Mouse (Mus musculus) kidney, embryonic 15.5 days (tissue): ENCODE data around the gene Ifit1bl1. TPM values are rescaled to one million over a fixed set of nuclear protein-coding genes. Genes with fewer than 3 reads are reported as not detected.
"Not testable (repeated sequence)": the region's sequence is repeated elsewhere in the genome, so short reads cannot be mapped to it uniquely, and the experiment has no call there.

Experiments used
- ATAC-seq: fragments of 200-750 bp; cut with Nextera tagmentation; replicated peaks from 2 replicates; pipeline ENCODE4 v1.8.0; 2017; ENCODE audit warnings: moderate TSS enrichment; ENCODE audit not compliant: low FRiP score
- H3K27ac ChIP-seq: fragments of 300-500 bp; sonication (generic); 2 replicates; pipeline ENCODE4 v1.5.1; 2015; ENCODE audit warnings: mild to moderate bottlenecking, inconsistent platforms
- H3K27me3 ChIP-seq: fragments of 300-500 bp; sonication (generic); 2 replicates; pipeline ENCODE4 v1.6.1; 2015; ENCODE audit warnings: inconsistent platforms
- H3K36me3 ChIP-seq: fragments of 300-500 bp; sonication (generic); 2 replicates; pipeline ENCODE4 v1.6.1; 2015; ENCODE audit warnings: inconsistent platforms
- H3K4me1 ChIP-seq: fragments of 300-500 bp; sonication (generic); 2 replicates; pipeline ENCODE4 v1.6.1; 2015; ENCODE audit warnings: inconsistent platforms
- H3K4me2 ChIP-seq: fragments of 300-500 bp; sonication (generic); 2 replicates; pipeline ENCODE4 v1.6.1; 2015; ENCODE audit warnings: moderate library complexity, mild to moderate bottlenecking, inconsistent platforms
- H3K4me3 ChIP-seq: fragments of 300-500 bp; sonication (generic); replicated peaks from 2 replicates; pipeline ENCODE4 v1.5.1; 2015; ENCODE audit warnings: mild to moderate bottlenecking, inconsistent platforms
- H3K9ac ChIP-seq: fragments of 300-500 bp; sonication (generic); 2 replicates; pipeline ENCODE4 v1.6.1; 2015; ENCODE audit warnings: mild to moderate bottlenecking, inconsistent platforms
- H3K9me3 ChIP-seq: fragments of 300-500 bp; sonication (generic); replicated peaks from 2 replicates; pipeline ENCODE4 v1.6.1; 2016; ENCODE audit warnings: inconsistent platforms
- WGBS: fragments of 180-500 bp; shearing (Covaris S2); methylation state at CpG from one replicate; pipeline ENCODE4 v1.1.7; 2015; ENCODE audit warnings: mixed read lengths; 5-methylcytosine and 5-hydroxymethylcytosine counted together
- polyA plus RNA-seq: library from polyadenylated mRNA; unstranded; fragments of >200 nt; fragmentation: Nextera tagmentation; extraction: Ambion mirVana; gene quantifications from 2 replicates; pipeline ENCODE4 v1.2.1, GENCODE M21; 2015

Ifit1bl1 gene
- polyA plus RNA-seq = 0.13 and 0.36 TPM in 2 replicates

DNA sequence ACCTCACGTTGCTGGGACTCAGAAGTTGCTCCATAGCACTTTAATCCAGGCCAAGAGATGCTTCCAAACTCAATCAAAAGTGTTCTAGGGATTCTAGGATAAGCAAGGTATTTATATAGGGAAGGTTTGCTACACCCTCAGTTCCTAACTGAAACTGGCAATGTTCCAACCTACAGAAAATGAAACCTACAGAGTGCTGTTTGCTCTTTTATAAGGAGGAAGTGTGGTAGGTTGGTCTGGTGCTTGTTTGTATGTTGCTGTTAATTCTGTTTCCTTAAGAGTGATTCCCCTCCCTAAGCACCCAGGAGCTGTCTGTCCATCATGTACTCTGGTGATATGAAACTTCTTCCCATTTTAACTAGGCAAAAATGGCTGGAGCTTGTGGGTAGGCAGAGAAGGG, at the start of gene Ifit1bl1:
Gene Ifit1bl1 (minus strand): TSS at position 69 of the 400 bp plus-strand sequence.
- WGBS = 56% methylated on average over 1 of the region's 1 CpGs
- not testable (repeated sequence) for H3K27me3 ChIP-seq, H3K4me2 ChIP-seq, H3K36me3 ChIP-seq, H3K4me3 ChIP-seq, ATAC-seq, H3K4me1 ChIP-seq, H3K9ac ChIP-seq, H3K9me3 ChIP-seq, H3K27ac ChIP-seq

DNA sequence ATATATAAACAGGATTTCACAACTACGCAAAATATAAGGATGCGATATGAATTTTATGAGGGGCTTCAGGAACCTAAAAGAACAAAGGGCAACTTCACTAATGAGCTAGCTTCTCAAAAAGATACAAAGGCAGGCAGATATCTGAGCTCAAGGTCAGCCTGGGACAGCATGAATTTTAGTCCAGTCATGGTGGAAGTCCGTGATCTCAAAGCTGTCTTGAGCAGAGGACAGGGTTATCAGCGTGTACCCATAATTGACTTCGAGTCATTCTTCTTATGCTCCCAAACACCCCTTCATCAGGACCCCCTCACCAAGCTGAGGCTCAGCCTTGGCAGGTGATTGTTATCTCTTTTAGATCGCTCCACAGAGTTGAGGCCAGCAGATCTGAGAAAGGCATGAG, 49.2 kb upstream of the Ifit1bl1 start:
- H3K4me1 ChIP-seq = no peaks in the 10 kb centered on the region
- no peaks in the 10 kb centered on the region for H3K27me3 ChIP-seq
- 80% methylated on average over 6 of the region's 6 CpGs for WGBS
- H3K36me3 ChIP-seq = no peaks in the 10 kb centered on the region
- H3K4me3 ChIP-seq = no peak overlapping the region
- no peak for ATAC-seq
- no peaks in the 10 kb centered on the region for H3K9me3 ChIP-seq
- H3K9ac ChIP-seq = no peak overlapping the region
- no peak overlapping the region for H3K27ac ChIP-seq
- H3K4me2 ChIP-seq = no peak overlapping the region

DNA sequence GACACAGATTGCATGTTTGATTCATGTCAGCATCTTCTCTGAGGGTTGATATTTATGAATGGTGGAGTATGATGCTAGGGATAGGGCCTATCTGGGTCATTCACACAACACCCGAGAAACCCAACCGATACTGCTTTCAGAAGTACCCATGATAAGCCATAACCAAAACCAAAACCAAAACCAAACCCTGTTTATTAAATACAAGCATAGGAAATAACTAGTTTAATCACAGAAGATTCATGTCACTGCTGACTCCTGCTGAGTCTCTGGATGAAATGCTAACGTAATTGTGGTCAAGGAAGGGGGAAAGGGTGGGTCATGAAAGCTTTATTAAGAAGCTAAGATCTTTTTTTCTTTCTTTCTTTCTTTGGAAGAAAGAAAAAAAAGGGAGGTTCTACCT, 48.5 kb upstream of the Ifit1bl1 start:
- H3K36me3 ChIP-seq = no peaks in the 10 kb centered on the region
- no peak overlapping the region for H3K4me3 ChIP-seq
- no peak for ATAC-seq
- 89% methylated on average over 3 of the region's 3 CpGs for WGBS
- H3K27me3 ChIP-seq = no peaks in the 10 kb centered on the region
- H3K4me2 ChIP-seq = no peak overlapping the region
- no peaks in the 10 kb centered on the region for H3K4me1 ChIP-seq
- H3K9me3 ChIP-seq = no peaks in the 10 kb centered on the region
- H3K9ac ChIP-seq = no peak overlapping the region
- H3K27ac ChIP-seq = no peak overlapping the region

DNA sequence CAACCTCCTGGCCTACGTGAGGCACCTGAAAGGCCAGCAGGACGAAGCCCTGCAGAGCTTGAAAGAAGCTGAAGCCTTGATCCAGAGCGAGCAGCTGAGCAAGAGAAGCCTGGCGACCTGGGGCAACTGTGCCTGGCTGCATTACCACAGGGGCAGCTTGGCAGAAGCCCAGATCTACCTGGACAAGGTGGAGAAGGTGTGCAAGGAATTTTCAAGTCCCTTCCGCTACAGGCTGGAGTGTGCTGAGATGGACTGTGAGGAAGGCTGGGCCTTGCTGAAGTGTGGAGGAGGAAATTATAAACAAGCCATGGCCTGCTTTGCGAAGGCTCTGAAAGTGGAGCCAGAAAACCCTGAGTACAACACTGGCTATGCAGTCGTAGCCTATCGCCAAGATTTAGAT, 45.9 kb upstream of the Ifit1bl1 start:
- 83% methylated on average over 8 of the region's 8 CpGs for WGBS

DNA sequence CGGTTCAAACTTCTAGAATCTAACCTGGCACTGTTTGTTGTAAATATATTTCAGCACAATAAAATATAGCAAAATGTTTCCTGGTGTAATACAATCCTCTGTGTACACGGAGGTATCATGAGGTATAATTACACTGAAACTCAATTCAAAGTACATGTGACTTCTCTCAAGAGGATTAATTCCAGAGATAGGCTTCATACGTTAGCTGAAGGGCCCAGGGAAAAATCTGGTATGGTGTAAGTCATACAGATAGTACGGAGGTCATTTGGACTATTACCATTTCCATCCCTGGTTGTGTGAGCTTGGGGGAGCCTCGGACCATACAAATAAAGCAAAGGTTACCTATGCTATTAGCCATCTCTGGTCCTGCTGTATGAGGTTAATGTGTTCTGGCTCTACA, 40.9 kb upstream of the Ifit1bl1 start:
- Histone ChIP-seq H3K9ac (no peak overlapping the region), H3K4me1 (no peaks in the 10 kb centered on the region), H3K4me3 (no peak overlapping the region), H3K36me3 (no peaks in the 10 kb centered on the region), H3K27me3 (no peaks in the 10 kb centered on the region), H3K27ac (no peak overlapping the region), H3K9me3 (no peaks in the 10 kb centered on the region), H3K4me2 (no peak overlapping the region)
- no peak for ATAC-seq
- 74% methylated on average over 5 of the region's 5 CpGs for WGBS

More for the DNA sequence above, 45.9 kb upstream of the Ifit1bl1 start:
- ATAC-seq, H3K27me3 ChIP-seq, H3K4me2 ChIP-seq, H3K9me3 ChIP-seq, H3K36me3 ChIP-seq, H3K4me3 ChIP-seq, H3K9ac ChIP-seq, H3K4me1 ChIP-seq, H3K27ac ChIP-seq: not testable (repeated sequence)

DNA sequence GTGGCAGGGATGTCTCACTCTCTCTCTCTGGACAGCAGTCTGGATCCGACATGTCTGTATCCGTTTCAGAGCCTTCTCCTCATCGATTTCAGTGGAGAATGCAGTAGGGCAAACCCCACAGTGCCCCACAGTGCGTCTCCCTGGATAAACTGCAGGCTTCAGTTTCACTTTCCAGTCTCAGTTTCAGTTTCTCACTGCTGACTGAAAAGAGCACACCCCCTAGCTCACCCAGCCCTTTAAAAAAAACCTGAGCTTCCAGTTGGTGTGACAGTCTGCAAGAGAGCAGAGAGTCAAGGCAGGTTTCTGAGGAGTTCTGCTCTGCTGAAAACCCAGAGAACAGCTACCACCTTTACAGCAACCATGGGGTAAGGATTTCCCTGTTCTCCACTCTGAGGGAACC, 38.9 kb upstream of the Ifit1bl1 start, which contains the start of the genes Ifit1bl2 and Ifit1:
Gene Ifit1bl2 (minus strand): TSS at position 121 of the 400 bp plus-strand sequence.
Gene Ifit1 (plus strand): TSS at position 249 of the 400 bp plus-strand sequence.
- 31% methylated on average over 4 of the region's 4 CpGs for WGBS
- H3K27me3 ChIP-seq = no peaks in the 10 kb centered on the region
- H3K4me1 ChIP-seq = no peaks in the 10 kb centered on the region
- ATAC-seq = peak; percentile 70; the same call in 1 of the 2 replicates
- no peak within 1 kb of the TSS for H3K4me3 ChIP-seq
- peak within 1 kb of the TSS; percentile 38 for H3K4me2 ChIP-seq
- H3K9me3 ChIP-seq = no peaks in the 10 kb centered on the region
- no peak within 1 kb of the TSS for H3K9ac ChIP-seq
- no peak within 1 kb of the TSS for H3K27ac ChIP-seq
- H3K36me3 ChIP-seq = no peaks in the 10 kb centered on the region

DNA sequence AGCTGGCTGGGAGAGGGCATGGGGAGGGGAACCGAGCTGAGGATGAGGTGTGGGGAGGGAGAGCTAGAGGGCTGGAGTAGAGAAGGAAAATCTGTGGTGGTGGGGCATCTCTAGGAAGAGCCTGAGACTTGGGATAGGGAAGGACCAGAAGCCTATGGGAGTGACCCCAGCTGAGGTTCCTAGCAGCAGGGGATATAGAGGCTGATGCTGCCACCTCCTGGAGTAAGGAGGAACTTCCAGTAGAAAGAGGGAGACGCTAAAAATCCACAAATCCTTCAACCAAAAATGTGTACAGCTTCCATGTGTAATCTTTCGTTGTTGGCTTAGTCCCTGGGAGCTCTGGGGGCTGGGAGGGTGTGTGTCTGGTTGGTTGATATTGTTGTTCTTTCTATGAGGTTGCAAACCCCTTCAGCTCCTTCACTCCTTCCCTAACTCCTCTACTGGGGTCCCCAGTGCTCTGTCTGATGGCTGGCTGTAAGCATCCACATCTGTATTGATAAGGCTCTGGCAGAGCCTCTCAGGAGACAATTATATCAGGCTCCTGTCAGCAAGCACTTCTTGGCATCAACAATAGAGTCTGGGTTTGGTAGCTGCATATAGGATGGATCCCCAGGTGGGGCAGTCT, 35.3 kb upstream of the Ifit1bl1 start:
- Histone ChIP-seq H3K4me2 (no peak overlapping the region), H3K36me3 (no peaks in the 10 kb centered on the region), H3K4me1 (no peaks in the 10 kb centered on the region), H3K9ac (no peak overlapping the region), H3K27ac (no peak overlapping the region), H3K4me3 (no peak overlapping the region), H3K9me3 (no peaks in the 10 kb centered on the region), H3K27me3 (no peaks in the 10 kb centered on the region)
- 7% methylated on average over 3 of the region's 3 CpGs for WGBS
- peak; percentile 67; the same call in 1 of the 2 replicates for ATAC-seq

DNA sequence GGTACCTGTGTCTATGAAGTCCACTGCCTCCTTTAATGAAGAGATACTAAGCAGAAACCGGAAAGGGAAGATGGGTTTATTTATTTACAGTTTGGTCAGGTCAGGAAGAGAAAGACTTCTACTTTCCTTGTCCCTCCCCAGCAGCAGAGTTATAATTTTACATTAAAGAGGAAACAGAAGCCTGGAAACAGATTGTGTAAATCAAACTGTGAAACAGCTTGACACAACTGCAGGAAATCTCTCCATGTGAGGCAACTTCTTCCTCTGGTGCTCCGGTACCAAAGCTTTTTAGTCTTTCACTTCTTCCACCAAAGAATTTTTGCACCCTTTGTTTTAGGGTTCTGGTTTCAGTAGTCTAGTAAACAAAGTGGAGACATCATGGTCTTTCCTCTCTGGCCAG, 31.7 kb upstream of the Ifit1bl1 start:
- 59% methylated on average over 2 of the region's 2 CpGs for WGBS
- H3K4me2 ChIP-seq = no peak overlapping the region
- H3K4me1 ChIP-seq = no peaks in the 10 kb centered on the region
- no peaks in the 10 kb centered on the region for H3K9me3 ChIP-seq
- no peaks in the 10 kb centered on the region for H3K36me3 ChIP-seq
- no peaks in the 10 kb centered on the region for H3K27me3 ChIP-seq
- no peak for ATAC-seq
- no peak overlapping the region for H3K4me3 ChIP-seq
- H3K9ac ChIP-seq = no peak overlapping the region
- H3K27ac ChIP-seq = no peak overlapping the region

DNA sequence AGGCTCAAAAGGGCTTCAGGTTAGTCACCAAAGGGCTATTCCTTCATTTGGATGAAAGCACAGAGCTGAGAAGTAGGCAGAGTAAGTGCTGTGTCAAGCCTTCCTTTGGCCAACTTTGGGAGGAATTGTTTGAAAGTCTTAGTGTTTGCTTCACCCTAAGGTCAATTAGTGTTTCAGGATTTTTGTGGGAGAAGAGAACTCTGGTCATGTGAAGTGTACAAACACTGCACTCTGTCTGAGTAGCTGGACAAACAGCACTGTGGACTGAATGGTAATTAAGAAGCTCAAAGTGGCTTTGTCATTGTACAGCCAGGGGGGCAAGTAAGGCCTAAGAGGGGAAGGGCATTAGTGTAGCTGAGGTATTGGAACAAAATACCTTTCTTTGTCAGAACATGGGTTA, 29.7 kb upstream of the Ifit1bl1 start:
- Histone ChIP-seq H3K27ac (no peak overlapping the region), H3K36me3 (no peaks in the 10 kb centered on the region), H3K27me3 (no peaks in the 10 kb centered on the region), H3K4me2 (no peak overlapping the region), H3K4me1 (no peaks in the 10 kb centered on the region), H3K9ac (no peak overlapping the region), H3K4me3 (no peak overlapping the region), H3K9me3 (no peaks in the 10 kb centered on the region)
- ATAC-seq = no peak

DNA sequence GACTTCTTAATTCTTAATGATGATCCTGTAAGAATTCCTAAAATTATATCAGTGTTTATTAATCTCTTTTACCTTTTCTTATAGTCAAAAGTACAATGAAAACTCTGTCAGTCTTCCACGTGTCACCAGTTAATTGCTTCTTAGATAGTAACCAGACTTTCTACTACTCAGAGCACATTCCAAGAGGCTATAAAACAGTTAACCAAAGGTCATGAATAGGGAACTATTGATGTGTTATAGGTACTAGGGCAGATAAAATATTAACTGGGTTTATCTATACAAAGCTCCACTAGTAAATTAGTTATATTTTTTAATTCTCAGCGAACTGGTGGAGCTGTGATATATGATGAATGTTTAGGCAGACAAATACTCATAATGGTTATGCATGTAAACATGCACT, 25.7 kb upstream of the Ifit1bl1 start:
- Histone ChIP-seq H3K27me3 (no peaks in the 10 kb centered on the region), H3K4me3 (no peak overlapping the region), H3K4me1 (no peaks in the 10 kb centered on the region), H3K9ac (no peak overlapping the region), H3K36me3 (no peaks in the 10 kb centered on the region), H3K27ac (no peak overlapping the region), H3K9me3 (no peaks in the 10 kb centered on the region), H3K4me2 (no peak overlapping the region)
- no peak for ATAC-seq
- WGBS = 64% methylated on average over 2 of the region's 2 CpGs

DNA sequence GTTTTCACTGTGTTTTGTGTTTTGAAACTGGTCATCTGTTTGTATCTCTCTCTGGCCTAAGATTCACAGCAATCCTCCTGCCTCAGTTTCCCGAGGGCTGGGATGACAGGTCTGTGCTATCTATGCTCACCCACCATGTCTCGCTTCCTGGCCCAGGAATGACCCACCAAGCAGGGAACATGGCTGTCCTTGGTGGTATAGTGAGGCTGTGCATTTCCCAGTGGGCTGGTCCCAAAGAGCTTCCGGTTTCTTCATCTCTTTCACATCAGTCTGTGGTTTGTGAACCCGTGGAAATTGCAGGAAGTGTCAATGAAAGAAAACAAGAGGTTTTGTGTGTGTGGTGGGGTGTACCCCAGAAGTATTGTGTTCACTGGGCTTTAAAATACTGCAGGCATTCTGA, 22.9 kb upstream of the Ifit1bl1 start:
- H3K27ac ChIP-seq = no peak overlapping the region
- WGBS = 75% methylated on average over 4 of the region's 4 CpGs
- no peaks in the 10 kb centered on the region for H3K27me3 ChIP-seq
- H3K4me3 ChIP-seq = no peak overlapping the region
- ATAC-seq = no peak
- no peak overlapping the region for H3K4me2 ChIP-seq
- H3K4me1 ChIP-seq = no peaks in the 10 kb centered on the region
- H3K9me3 ChIP-seq = no peaks in the 10 kb centered on the region
- H3K36me3 ChIP-seq = no peaks in the 10 kb centered on the region
- H3K9ac ChIP-seq = no peak overlapping the region

DNA sequence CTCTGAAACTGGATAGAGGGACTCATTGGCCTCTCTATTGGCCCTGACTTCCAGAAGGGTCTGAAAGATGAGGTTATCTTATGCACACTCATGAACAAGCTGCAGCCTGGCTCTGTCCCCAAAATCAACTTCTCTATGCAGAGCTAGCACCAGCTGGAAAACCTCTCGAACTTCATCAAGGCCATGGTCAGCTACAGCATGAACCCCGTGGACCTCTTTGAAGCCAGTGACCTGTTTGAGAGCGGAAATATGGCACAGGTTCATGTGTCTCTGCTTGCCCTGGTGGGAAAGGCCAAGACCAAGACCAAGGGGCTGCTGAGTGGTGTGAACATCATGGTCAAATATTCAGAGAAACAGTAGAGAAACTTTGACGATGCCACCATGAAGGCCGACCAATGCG, 22.0 kb upstream of the Ifit1bl1 start:
- ATAC-seq = no peak
- 88% methylated on average over 6 of the region's 6 CpGs for WGBS
- Histone ChIP-seq H3K9ac (no peak overlapping the region), H3K27me3 (no peaks in the 10 kb centered on the region), H3K4me2 (no peak overlapping the region), H3K36me3 (no peaks in the 10 kb centered on the region), H3K4me1 (no peaks in the 10 kb centered on the region), H3K9me3 (no peaks in the 10 kb centered on the region), H3K4me3 (no peak overlapping the region), H3K27ac (no peak overlapping the region)

DNA sequence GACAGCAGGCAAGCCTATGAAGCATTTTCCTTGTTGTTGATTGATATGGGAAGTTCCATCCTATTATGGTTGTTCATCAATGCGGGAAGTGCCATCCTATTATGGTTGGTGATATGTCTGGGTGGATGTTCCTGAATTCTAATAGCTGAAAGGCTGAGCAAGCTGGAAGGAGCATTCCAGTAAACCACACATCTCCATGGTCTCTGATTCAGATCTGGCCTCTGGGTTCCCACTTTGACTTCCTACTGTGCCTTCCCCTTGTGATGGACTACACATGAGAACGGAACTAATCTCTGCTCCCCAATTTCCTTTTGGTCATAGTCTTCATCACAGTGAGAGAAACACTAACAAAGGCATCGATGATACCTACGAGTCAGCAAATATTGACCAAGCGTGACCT, 19.1 kb upstream of the Ifit1bl1 start:
- no peak for ATAC-seq
- Histone ChIP-seq H3K4me1 (no peaks in the 10 kb centered on the region), H3K36me3 (no peaks in the 10 kb centered on the region), H3K9ac (no peak overlapping the region), H3K4me2 (no peak overlapping the region), H3K9me3 (no peaks in the 10 kb centered on the region), H3K4me3 (no peak overlapping the region), H3K27me3 (no peaks in the 10 kb centered on the region), H3K27ac (no peak overlapping the region)
- WGBS = 89% methylated on average over 5 of the region's 5 CpGs
